Mouse (Mus musculus) adrenal gland, adult (tissue): ENCODE measurements around the gene Arsb.
"Not testable (repeated sequence)": the region's sequence is repeated elsewhere in the genome, so short reads cannot be mapped to it uniquely, and the experiment has no call there.

Source experiments
- DNase-seq, 2 experiments: peaks; one replicate each; pipeline ENCODE4 v3.0.0; 2022 to 2023; ENCODE audit warnings: low spot score in 1 of 2; ENCODE audit not compliant: inconsistent age in 2 of 2

Arsb gene

GRCm38 (mm10) chr13:93786051-93786450, 14.6 kb downstream of the Arsb start:
- DNase-seq, result no peak

GRCm38 (mm10) chr13:93787647-93788046, 16.2 kb downstream of the Arsb start:
- DNase-seq, result peak in 1 of 2 experiments; percentile 38

GRCm38 (mm10) chr13:93792945-93793642, 21.7 kb downstream of the Arsb start:
- DNase-seq, result peak; percentile 20 to 87

- DNase-seq, result no peak
Observed at GRCm38 (mm10) chr13:93793643-93794182, 22.3 kb downstream of the Arsb start.

- DNase-seq, result no peak
Observed at GRCm38 (mm10) chr13:93797011-93797600, 25.7 kb downstream of the Arsb start.

GRCm38 (mm10) chr13:93810311-93810710, 38.9 kb downstream of the Arsb start:
- not testable (repeated sequence) for DNase-seq

GRCm38 (mm10) chr13:93814081-93814480, 42.7 kb downstream of the Arsb start:
- DNase-seq, result no peak

- no peak for DNase-seq
Observed at GRCm38 (mm10) chr13:93814676-93815075, 43.2 kb downstream of the Arsb start.

GRCm38 (mm10) chr13:93815128-93815527, 43.7 kb downstream of the Arsb start:
- no peak for DNase-seq

- no peak for DNase-seq
Observed at GRCm38 (mm10) chr13:93816127-93816526, 44.7 kb downstream of the Arsb start.

- DNase-seq, result no peak
Observed at GRCm38 (mm10) chr13:93816688-93817331, 45.4 kb downstream of the Arsb start.

- no peak for DNase-seq
Observed at GRCm38 (mm10) chr13:93820173-93820572, 48.7 kb downstream of the Arsb start.

- DNase-seq, result peak; percentile 63 to 84
Observed at GRCm38 (mm10) chr13:93822001-93822400, 50.6 kb downstream of the Arsb start.

- DNase-seq, result no peak
Observed at GRCm38 (mm10) chr13:93825792-93826558, 54.5 kb downstream of the Arsb start.

- no peak for DNase-seq
Observed at GRCm38 (mm10) chr13:93827745-93828144, 56.3 kb downstream of the Arsb start.

GRCm38 (mm10) chr13:93829565-93830293, 58.3 kb downstream of the Arsb start:
- peak in 1 of 2 experiments; percentile 57 for DNase-seq

GRCm38 (mm10) chr13:93830294-93830645, 58.8 kb downstream of the Arsb start:
- DNase-seq, result peak in 1 of 2 experiments; percentile 44

GRCm38 (mm10) chr13:93837481-93838225, 66.2 kb downstream of the Arsb start:
- peak in 1 of 2 experiments; percentile 56 for DNase-seq

GRCm38 (mm10) chr13:93838431-93839136, 67.2 kb downstream of the Arsb start:
- DNase-seq, result peak in 1 of 2 experiments; percentile 45
